Mouse (Mus musculus): ENCODE results near the gene Ube2f. TPM values are rescaled to one million over a fixed set of nuclear protein-coding genes. Genes with fewer than 3 reads are reported as not detected.

Ube2f gene
- polyA plus RNA-seq, 1 experiment: 86.4 TPM

- no peak overlapping the region for H3K27ac ChIP-seq (ENCODE audit: insufficient read depth, low read depth, low read length)
- no peak for TF ChIP-seq CTCF (IDR thresholded peaks at IDR 0.05; ENCODE audit: low read depth, low read length)
- TF ChIP-seq POLR2A (IDR thresholded peaks at IDR 0.05; ENCODE audit: borderline replicate concordance, low read depth, low read length): no peak
- H3K4me1 ChIP-seq (ENCODE audit: control insufficient read depth, insufficient read depth, low read length): peaks cover 20% of the 10 kb centered on the region
- no peak overlapping the region for H3K4me3 ChIP-seq (ENCODE audit: insufficient read depth, low read length)
Measured at GRCm38 (mm10) chr1:91231142-91231541, 19.0 kb upstream of the Ube2f start.

DNA sequence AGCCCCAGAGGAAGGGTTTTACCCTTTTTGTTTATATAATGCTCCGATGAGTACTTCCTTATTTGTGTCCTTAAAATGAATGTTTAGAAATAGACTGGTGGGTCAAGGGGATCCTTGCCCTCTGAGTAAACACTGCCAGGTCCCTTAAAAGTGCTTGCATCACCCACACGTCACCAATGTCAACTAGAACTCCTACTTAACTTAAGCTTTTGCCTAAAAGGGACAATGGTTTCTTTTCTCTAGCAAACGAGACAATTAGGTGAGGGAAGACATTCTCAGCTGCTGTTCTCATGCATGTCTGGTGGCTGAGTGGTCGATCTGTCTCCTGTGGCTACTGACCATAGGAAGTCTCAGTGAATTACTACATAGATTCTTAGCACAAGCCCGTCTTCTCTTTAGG is 18.2 kb upstream of the Ube2f start:
- TF ChIP-seq CTCF (IDR thresholded peaks at IDR 0.05; ENCODE audit: low read depth, low read length) (no peak), POLR2A (IDR thresholded peaks at IDR 0.05; ENCODE audit: borderline replicate concordance, low read depth, low read length) (no peak)
- Histone ChIP-seq H3K27ac (ENCODE audit: insufficient read depth, low read depth, low read length) (no peak overlapping the region), H3K4me3 (ENCODE audit: insufficient read depth, low read length) (no peak overlapping the region), H3K4me1 (ENCODE audit: control insufficient read depth, insufficient read depth, low read length) (peaks cover 20% of the 10 kb centered on the region)

DNA sequence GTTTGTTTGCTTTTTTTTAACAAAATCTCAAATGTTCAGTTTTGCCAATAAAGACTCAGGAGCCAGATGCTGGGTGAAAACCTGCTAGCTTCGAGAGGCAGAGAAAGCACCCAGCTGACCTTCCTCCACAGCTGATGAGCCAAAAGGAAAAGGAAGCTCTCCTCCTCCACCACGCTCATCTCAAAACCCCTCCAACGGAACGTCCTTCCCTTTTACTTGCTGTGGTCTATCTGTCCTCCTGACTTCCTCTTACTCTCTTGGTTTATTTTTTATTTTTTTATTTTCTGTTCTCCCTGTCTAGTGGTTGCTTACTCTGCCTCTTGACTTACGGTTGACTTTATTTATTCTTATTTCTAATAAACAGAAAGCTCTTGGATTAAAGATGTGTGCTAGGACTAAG is 14.7 kb upstream of the Ube2f start:
- Histone ChIP-seq H3K4me3 (ENCODE audit: insufficient read depth, low read length) (no peak overlapping the region), H3K4me1 (ENCODE audit: control insufficient read depth, insufficient read depth, low read length) (peaks cover 22% of the 10 kb centered on the region), H3K27ac (ENCODE audit: insufficient read depth, low read depth, low read length) (no peak overlapping the region)
- TF ChIP-seq CTCF (IDR thresholded peaks at IDR 0.05; ENCODE audit: low read depth, low read length) (no peak), POLR2A (IDR thresholded peaks at IDR 0.05; ENCODE audit: borderline replicate concordance, low read depth, low read length) (no peak)

DNA sequence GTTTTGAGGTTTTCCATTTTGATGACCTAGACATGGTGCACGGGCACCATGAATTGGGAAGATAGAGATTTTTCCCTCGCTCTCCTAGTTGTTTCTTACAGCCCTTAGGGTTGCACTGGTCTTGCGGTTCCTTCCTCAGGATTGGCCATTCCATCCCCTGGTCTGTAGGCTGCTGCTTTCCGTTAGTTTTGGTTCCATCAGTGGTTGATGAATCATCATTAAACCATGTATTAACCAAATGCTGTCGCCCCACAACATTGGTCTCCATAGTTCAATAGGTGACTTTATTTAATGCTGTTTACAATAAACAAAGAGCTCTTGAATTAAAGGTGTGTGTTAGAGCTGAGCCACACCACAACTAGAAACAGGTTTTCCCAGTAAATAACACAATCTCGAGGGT is 12.4 kb upstream of the Ube2f start:
- H3K27ac ChIP-seq (ENCODE audit: insufficient read depth, low read depth, low read length): no peak overlapping the region
- peaks cover 10% of the 10 kb centered on the region for H3K4me1 ChIP-seq (ENCODE audit: control insufficient read depth, insufficient read depth, low read length)
- TF ChIP-seq CTCF (IDR thresholded peaks at IDR 0.05; ENCODE audit: low read depth, low read length) (no peak), POLR2A (IDR thresholded peaks at IDR 0.05; ENCODE audit: borderline replicate concordance, low read depth, low read length) (no peak)
- H3K4me3 ChIP-seq (ENCODE audit: insufficient read depth, low read length): no peak overlapping the region

DNA sequence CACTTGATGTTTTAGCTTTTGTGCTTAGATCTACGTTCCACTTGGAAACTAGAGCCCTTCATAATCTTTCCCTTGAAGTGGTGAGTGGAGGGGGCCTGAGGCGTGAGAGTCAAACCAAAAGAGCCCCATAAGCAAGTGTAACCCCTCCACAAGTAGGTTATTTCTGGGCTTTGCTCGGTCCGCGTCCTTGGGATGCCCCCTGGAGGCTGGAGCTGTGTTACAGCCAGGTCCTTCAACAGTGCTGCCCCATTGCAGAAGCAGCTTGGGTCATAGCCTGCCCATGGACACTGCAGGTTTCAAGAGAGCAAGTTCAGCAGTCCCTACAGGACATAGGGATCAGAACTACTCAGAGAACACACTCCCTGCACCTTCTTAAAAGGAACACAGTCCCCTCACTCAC is 11.0 kb upstream of the Ube2f start:
- TF ChIP-seq POLR2A (IDR thresholded peaks at IDR 0.05; ENCODE audit: borderline replicate concordance, low read depth, low read length) (no peak), CTCF (IDR thresholded peaks at IDR 0.05; ENCODE audit: low read depth, low read length) (peak; percentile 81)
- Histone ChIP-seq H3K27ac (ENCODE audit: insufficient read depth, low read depth, low read length) (no peak overlapping the region), H3K4me1 (ENCODE audit: control insufficient read depth, insufficient read depth, low read length) (peaks cover 10% of the 10 kb centered on the region), H3K4me3 (ENCODE audit: insufficient read depth, low read length) (no peak overlapping the region)

GRCm38 (mm10) chr1:91239800-91240199 is 10.3 kb upstream of the Ube2f start:
- TF ChIP-seq CTCF (IDR thresholded peaks at IDR 0.05; ENCODE audit: low read depth, low read length) (no peak), POLR2A (IDR thresholded peaks at IDR 0.05; ENCODE audit: borderline replicate concordance, low read depth, low read length) (no peak)
- peaks cover 11% of the 10 kb centered on the region for H3K4me1 ChIP-seq (ENCODE audit: control insufficient read depth, insufficient read depth, low read length)

GRCm38 (mm10) chr1:91240685-91241084 is 9.4 kb upstream of the Ube2f start:
- TF ChIP-seq CTCF (IDR thresholded peaks at IDR 0.05; ENCODE audit: low read depth, low read length) (no peak), POLR2A (IDR thresholded peaks at IDR 0.05; ENCODE audit: borderline replicate concordance, low read depth, low read length) (no peak)
- no peak overlapping the region for H3K27ac ChIP-seq (ENCODE audit: insufficient read depth, low read depth, low read length)
- H3K4me1 ChIP-seq (ENCODE audit: control insufficient read depth, insufficient read depth, low read length): peaks cover 13% of the 10 kb centered on the region
- no peak overlapping the region for H3K4me3 ChIP-seq (ENCODE audit: insufficient read depth, low read length)

More at GRCm38 (mm10) chr1:91239800-91240199, 10.3 kb upstream of the Ube2f start:
- Histone ChIP-seq H3K27ac (ENCODE audit: insufficient read depth, low read depth, low read length) (no peak overlapping the region), H3K4me3 (ENCODE audit: insufficient read depth, low read length) (no peak overlapping the region)

DNA sequence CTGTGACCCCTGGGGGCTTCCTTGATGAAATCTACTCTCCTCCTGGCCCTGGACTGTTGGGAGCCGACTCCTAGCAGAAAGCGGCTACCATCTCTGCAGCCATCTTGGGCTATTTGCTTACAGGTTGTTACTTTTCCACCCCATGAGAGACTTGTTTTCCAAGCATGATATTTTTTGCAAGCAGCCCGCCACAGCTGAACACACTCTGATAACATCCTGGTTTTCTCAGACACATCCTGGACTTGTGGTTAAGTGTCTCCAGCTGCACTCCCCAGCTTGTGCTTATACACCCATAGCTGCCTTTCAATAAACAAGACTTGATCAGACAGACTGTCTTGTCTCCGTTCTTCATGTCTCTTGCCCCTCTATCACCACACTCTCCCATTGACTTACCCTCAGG is 8.9 kb upstream of the Ube2f start:
- TF ChIP-seq CTCF (IDR thresholded peaks at IDR 0.05; ENCODE audit: low read depth, low read length): no peak
- no peak for TF ChIP-seq POLR2A (IDR thresholded peaks at IDR 0.05; ENCODE audit: borderline replicate concordance, low read depth, low read length)
- Histone ChIP-seq H3K4me1 (ENCODE audit: control insufficient read depth, insufficient read depth, low read length) (peaks cover 10% of the 10 kb centered on the region), H3K27ac (ENCODE audit: insufficient read depth, low read depth, low read length) (no peak overlapping the region), H3K4me3 (ENCODE audit: insufficient read depth, low read length) (no peak overlapping the region)

DNA sequence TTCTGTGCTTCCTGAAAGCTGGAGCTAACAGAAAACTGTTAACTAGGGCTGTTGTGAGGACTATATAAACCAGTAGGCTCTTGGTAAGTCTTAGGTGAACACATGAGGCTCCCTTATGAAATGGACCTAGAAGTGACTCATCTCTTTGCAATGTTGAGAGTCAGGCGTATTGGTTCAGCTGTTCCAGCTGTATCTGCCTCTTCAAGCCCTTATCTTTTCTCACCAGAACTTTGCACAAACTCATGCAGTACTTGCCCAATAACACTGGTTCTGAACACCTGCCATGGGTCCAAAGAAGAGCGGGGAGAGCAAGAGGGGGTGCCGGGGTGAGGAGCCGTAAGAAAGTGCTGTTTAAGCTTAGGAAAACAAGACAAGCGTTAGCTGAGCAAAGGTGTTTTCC is 1.9 kb upstream of the Ube2f start:
- no peak for TF ChIP-seq CTCF (IDR thresholded peaks at IDR 0.05; ENCODE audit: low read depth, low read length)
- TF ChIP-seq POLR2A (IDR thresholded peaks at IDR 0.05; ENCODE audit: borderline replicate concordance, low read depth, low read length): no peak
- no peak overlapping the region for H3K27ac ChIP-seq (ENCODE audit: insufficient read depth, low read depth, low read length)
- H3K4me3 ChIP-seq (ENCODE audit: insufficient read depth, low read length): no peak overlapping the region
- peaks cover 32% of the 10 kb centered on the region for H3K4me1 ChIP-seq (ENCODE audit: control insufficient read depth, insufficient read depth, low read length)

DNA sequence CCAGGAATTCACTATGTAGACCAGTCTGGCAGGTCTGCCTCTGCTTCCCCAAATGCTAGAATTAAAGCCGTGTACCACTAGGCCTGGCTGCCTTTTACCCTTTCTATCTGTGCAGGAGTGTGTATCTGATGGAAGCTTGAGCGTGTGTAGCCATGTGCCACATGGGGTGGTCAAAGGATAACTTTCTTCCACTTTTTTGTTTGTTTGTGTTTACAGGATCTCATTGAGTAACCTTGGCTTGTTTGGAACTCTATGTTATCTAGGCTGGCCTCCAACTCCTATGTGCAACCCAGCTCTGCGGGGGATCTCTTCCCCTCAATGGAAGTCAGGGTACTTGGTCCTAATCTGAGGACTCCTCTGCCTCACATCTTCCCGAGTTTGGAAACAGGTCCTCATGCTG is 1.1 kb upstream of the Ube2f start:
- H3K27ac ChIP-seq (ENCODE audit: insufficient read depth, low read depth, low read length): no peak overlapping the region
- peaks cover 37% of the 10 kb centered on the region for H3K4me1 ChIP-seq (ENCODE audit: control insufficient read depth, insufficient read depth, low read length)
- H3K4me3 ChIP-seq (ENCODE audit: insufficient read depth, low read length): peak overlapping the region; percentile 83; the same call in 1 of the 2 replicates
- TF ChIP-seq POLR2A (IDR thresholded peaks at IDR 0.05; ENCODE audit: borderline replicate concordance, low read depth, low read length): no peak
- TF ChIP-seq CTCF (IDR thresholded peaks at IDR 0.05; ENCODE audit: low read depth, low read length): no peak

Data from bone marrow macrophage, adult 2 months (primary cell).